Mouse (Mus musculus) kidney, adult 11 months (tissue): ENCODE data around the gene Igfals.

ENCODE experiments used
- DNase-seq: peaks from one replicate; pipeline ENCODE4 v3.0.0; 2022

Igfals gene

DNA sequence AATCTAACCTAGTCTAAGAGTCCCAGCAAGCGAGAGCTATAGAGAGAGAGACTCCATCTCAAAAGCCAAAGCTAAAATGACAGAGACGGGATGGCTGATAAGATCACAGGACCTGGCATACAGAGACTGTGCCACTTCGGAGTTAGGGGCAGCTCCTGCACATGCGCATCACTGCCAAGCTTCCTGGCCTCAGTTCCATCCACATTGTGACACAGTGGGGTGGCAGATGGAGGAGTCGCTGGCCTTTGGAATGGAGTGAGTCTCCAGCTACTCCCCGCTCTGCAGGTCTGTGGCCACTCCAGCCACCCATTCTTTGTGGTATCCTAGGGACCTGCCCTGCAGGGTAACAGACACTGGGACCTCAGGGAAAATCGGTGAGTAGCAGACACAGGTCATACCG is at the start of gene Igfals:
TSS of gene Igfals (plus strand) at position 222 of the 400 bp plus-strand sequence.
- no peak for DNase-seq

DNA sequence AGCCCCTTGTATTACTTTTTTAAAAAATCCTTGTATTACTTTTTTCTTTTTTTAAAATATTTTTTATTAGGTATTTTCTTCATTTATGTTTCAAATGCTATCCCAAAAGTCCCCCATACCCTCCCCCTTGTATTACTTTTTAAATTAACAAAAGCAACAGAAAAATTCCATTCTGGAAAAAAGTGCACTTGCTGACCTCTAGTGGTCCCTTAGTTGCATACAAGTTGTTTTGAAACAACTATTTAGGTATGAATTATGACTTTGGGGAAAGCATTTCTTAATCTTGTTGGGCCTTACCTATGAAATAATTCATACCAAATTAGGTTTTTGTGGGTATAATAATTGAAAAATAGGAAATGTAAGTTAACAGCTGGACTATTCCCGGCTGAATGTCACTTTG is 48.3 kb upstream of the Igfals start:
- DNase-seq: no peak

- no peak for DNase-seq
These were observed 47.6 kb upstream of the Igfals start for GRCm38 (mm10) chr17:24818172-24818571.

DNA sequence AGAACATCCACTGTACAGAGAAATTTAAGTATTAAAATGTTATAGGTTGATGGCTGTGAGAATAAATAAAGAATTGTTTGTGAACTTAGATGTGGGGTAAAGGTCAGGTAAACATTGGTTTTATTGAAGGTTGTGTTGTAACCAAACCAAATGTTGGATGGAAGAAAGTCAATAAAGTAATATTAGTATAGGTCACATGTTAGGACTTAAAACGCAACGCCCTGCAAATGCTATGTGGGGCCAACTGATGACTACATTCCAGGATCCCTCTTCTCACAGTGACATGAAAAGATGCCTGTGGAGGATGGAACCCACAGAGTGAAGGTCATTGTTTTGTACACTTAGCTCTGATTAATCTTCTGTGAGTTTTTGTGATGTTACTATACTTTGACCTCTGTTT is 46.3 kb upstream of the Igfals start:
- no peak for DNase-seq

- peak; percentile 16 for DNase-seq
These were observed 44.2 kb upstream of the Igfals start for GRCm38 (mm10) chr17:24821351-24822280.

GRCm38 (mm10) chr17:24839842-24840241 is 26.0 kb upstream of the Igfals start, which contains the start of gene Hagh:
Gene Hagh (plus strand): TSS chr17:24840143.
- no peak for DNase-seq

DNA sequence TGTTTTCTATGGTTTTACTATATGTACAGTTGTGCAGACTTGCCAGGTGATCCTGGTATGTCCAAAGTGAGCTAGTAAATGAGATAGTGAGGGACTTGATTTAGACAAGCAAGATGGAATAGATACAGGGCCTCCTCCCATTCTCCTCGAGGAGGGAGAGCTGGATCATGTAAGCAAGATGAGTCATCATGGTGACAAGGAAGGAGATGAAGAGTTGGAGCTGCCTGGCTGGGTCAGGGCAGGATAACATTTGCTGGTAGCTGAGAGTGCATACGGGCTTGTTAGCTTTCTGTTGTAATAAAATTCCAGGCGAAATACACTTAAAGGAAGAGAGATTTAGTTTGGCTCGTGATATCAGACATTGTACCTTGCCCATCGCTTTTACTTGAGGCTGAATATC is 25.5 kb upstream of the Igfals start:
- no peak for DNase-seq

GRCm38 (mm10) chr17:24841133-24841532 is 24.7 kb upstream of the Igfals start:
- peak; percentile 74 for DNase-seq

GRCm38 (mm10) chr17:24842631-24843030 is 23.2 kb upstream of the Igfals start:
- peak; percentile 50 for DNase-seq

DNA sequence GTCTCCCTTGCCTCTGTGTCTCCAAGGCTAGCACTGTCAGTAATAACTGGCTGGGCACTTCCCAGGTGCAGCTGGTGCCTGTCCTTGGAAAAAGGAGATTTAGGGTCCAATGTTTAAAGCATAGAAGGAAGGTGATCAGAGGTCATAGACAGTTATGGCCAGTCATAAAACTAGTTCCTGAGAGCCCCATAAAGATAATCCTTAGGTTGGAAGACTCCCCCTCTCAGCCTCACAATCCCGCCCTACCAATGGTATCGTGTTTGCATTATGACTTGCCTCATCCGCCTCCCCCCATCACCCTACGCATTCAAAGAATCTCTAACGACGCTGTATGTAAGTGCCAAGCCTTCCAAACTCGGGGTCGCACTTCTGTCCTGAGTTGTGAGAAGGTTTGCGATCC is 21.3 kb upstream of the Igfals start:
- DNase-seq: no peak

DNA sequence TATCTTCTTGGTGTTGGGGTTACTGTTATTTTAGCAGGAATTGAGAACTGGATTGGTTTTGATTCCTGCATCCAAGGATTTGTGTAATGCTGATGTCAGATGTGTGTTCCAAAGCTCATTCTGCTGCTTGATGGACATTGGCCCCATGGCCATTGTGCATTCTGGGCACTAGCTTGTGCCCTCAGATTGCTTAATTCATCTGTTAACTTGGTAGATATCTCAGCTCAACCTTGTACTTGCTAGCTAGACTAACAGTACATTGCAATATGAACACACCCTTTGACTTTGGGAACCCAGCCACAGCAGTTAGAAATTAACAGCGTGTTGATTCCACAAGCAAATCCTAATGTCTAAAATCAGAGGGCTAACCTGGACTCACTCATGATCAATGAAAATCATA is 18.4 kb upstream of the Igfals start:
- DNase-seq: peak; percentile 87

- peak; percentile 77 for DNase-seq
These were observed 17.2 kb upstream of the Igfals start for GRCm38 (mm10) chr17:24848600-24849031.

DNA sequence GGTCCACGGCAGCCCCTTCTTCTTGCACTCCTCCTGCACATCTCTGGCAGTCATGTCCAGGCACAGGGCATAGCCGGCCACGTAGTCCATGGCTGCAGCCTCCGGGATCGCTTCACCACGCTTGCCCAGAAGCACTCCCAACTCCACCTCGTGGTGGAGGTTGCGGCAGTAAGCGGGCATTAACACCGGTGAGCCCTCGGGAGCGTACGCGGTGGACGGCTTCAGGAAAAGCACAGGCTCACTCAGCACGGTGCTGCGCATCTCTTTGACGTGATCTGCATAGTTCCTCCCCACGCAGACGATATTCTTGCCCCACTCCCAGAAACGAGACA is 16.1 kb upstream of the Igfals start:
- no peak for DNase-seq

DNA sequence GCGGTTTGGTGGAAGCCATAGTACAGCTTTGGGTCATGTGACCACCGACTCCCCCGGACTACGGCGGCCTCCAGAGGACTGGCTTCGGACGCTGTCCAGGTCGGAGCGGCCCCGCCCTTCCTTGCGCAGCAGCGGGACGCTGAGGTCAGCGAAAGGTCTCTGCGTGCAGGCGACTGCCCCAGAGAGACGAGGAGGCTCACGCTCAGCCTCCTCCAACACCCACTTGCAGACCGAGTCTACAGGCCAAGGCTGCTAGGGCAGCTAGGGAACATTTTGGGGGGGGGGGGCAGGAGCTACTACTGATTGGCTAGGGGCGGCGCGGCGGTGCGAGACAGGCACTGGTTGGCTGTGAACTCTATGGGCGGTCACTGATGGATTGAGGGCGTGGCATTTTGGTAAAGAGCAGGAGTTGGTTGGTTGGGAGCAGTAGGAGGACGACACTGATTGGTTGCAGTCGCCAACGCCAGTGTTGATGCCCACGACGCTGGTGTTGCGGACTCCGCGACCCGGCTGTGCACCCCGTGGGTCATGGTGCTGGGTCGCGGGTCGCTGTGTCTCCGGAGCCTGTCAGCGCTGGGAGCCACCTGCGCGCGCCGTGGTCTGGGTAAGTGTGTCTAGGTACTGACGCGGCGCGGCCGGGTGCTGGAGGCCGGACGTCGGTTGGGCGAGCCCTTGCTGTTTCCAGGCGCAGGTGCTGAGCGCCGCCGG is 15.6 kb upstream of the Igfals start, which contains the start of gene Fahd1:
TSS of gene Fahd1 (minus strand) at position 300 of the 708 bp plus-strand sequence.
- DNase-seq: peak; percentile 99

- no peak for DNase-seq
These were observed 15.0 kb upstream of the Igfals start for GRCm38 (mm10) chr17:24850773-24851127.

DNA sequence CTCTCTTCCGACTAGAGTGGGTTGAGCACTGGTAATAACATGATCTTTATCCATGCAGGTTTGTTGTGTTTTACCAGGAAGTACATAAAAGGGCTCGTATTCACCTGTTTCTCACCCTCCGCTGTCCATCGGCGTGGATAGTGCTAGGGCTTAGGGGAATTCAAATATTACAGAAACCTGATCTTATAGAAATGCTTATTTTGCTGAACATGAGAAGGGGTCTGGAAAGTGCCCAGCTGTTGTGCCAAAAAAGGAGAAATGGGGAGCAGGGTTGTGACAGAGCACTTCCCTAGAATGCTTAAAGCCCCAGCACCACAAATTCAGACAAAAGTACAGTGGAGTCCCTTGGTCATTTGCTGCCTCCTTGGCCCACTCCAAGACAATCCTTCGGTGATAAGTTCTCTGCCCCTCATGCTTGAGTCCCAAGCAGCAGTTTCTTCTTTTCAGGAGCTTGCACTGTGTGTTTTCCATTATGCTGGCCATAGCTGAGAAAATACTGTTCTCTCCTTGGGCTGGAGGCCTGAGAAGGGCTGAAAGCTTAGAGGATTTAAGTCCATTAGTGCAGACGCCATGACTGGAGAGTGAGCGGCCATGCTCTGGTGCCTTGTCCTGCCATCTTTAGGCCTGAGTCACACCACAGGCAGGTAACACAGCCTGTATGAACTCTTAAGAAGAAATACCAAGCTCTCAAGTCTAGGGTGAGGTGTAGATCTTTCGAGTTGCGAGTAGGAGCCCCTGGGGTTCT is 14.2 kb upstream of the Igfals start:
- DNase-seq: no peak

DNA sequence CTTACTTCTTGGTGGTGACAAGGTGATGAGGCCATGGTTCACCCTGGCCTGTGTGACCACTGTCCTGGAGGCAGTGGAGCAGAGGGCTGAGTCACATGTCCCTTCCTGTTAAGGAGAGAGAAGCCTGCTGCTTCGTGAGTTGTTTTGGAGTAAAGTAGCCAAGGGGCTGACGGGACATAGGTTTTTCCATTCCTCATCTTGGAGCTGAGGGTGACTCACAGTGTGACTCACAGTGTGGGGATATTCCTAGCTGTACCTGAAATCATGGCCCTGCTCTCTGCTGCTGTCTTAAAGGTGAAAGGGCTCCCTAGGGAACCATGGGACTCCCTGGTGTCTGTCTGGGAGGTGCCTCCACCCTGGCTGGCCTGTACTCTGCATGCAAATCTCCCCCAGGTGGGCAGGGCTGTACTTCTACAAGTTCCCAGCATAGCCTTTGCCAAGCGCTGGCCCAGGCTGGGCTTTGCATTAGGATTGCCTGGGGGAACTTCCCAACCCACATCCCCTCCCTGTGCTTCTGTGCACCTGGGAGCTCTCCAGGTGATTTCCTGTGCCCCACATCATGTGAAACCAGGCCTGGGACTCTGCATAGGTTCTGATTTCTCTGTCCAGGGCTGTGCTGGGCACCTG is 9.8 kb upstream of the Igfals start:
- peak; percentile 63 for DNase-seq

DNA sequence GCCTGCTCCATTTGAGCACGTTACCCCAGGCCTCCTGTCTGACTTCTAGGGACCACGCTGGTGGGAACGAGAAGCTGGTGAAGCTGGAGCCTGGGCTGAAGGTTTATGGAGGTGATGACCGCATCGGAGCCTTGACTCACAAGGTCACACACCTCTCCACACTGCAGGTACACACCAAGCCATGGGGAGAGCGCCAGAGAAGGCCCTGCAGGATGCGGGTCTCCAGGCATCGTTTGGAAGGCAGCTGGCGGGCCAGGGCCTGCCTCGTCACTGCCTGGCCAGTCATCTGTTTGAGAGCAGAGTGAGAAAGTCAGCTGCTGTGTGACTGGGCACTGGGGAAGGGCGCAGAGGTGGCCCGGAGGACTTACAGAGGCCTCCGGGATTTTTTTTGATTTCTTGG is 9.2 kb upstream of the Igfals start:
- no peak for DNase-seq

DNA sequence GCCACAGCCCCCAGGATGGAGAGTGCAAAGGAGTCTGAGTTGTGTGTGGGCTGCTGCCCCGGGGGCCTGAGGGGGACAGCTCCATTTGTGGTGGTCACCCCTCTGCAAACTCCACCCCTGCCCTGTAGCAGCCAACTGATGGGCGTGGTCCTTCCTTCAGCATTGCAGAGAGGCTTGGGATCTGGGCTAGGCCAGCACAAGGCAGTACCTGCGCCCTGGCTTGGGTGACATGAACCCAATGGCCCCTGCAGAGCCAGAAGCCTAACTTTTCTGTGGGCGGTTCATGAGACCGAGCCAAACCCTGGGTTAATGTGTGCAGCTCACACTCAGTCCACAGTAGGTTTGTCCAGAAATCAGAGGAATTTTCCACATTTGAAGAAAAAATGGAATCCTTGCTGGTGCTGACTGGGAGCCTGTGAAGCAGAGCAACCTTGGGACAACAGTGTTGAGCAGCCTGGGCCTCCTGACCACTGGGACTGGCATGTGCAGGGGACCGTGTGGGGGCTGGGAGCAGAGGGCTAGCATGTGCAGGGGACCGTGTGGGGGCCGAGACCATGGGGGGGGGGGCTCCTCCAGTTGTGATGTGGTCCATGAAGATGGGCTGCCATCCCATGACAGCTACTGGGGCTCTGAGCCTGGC is 7.8 kb upstream of the Igfals start:
- peak; percentile 93 for DNase-seq

- DNase-seq: no peak
These were observed 6.8 kb upstream of the Igfals start for GRCm38 (mm10) chr17:24858967-24859366.

- DNase-seq: no peak
These were observed 5.7 kb upstream of the Igfals start for GRCm38 (mm10) chr17:24860076-24860475.

- no peak for DNase-seq
These were observed 4.0 kb upstream of the Igfals start for GRCm38 (mm10) chr17:24861785-24862184.
